Mouse (Mus musculus) neural tube, embryonic 14.5 days (tissue): ENCODE data around the gene Map1b. TPM values are rescaled to one million over a fixed set of nuclear protein-coding genes. Genes with fewer than 3 reads are reported as not detected.

ENCODE experiments used
- ATAC-seq: fragments of 200-750 bp; cut with Nextera tagmentation; 2 replicates; pipeline ENCODE4 v1.8.0; 2017; ENCODE audit warnings: low read depth, mild to moderate bottlenecking, moderate TSS enrichment, moderate library complexity
- H3K27ac ChIP-seq: fragments of 300-500 bp; sonication (generic); 2 replicates; pipeline ENCODE4 v1.5.1; 2014; ENCODE audit warnings: low read depth, mild to moderate bottlenecking, control low read depth, low read length, moderate library complexity, mixed read lengths
- H3K27me3 ChIP-seq: fragments of 300-500 bp; sonication (generic); 2 replicates; pipeline ENCODE4 v1.6.1; 2014; ENCODE audit warnings: low read length; ENCODE audit not compliant: control insufficient read depth, insufficient read depth
- H3K36me3 ChIP-seq: fragments of 300-500 bp; sonication (generic); 2 replicates; pipeline ENCODE4 v1.6.1; 2014; ENCODE audit warnings: low read length, mixed read lengths; ENCODE audit not compliant: control insufficient read depth, insufficient read depth
- H3K4me1 ChIP-seq: fragments of 300-500 bp; sonication (generic); 2 replicates; pipeline ENCODE4 v1.6.1; 2014; ENCODE audit warnings: low read length; ENCODE audit not compliant: control insufficient read depth, insufficient read depth
- H3K4me2 ChIP-seq: fragments of 300-500 bp; sonication (generic); 2 replicates; pipeline ENCODE4 v1.6.1; 2014; ENCODE audit warnings: mild to moderate bottlenecking, low read depth, low read length, control low read depth
- H3K4me3 ChIP-seq: fragments of 300-500 bp; sonication (generic); 2 replicates; pipeline ENCODE4 v1.5.1; 2014; ENCODE audit warnings: low read depth, low read length, control low read depth, mixed read lengths
- H3K9ac ChIP-seq: fragments of 300-500 bp; sonication (generic); replicated peaks from 2 replicates; pipeline ENCODE4 v1.6.1; 2014; ENCODE audit warnings: low read depth, mild to moderate bottlenecking, control low read depth, low read length, mixed read lengths
- H3K9me3 ChIP-seq: fragments of 300-500 bp; sonication (generic); 2 replicates; pipeline ENCODE4 v1.6.1; 2016; ENCODE audit warnings: low read length; ENCODE audit not compliant: control insufficient read depth
- WGBS: fragments of 180-500 bp; shearing (Covaris S2); extraction: QIAGEN DNeasy Blood & Tissue Kit; methylation state at CpG from one replicate; pipeline ENCODE4 v1.1.7; 2014; 5-methylcytosine and 5-hydroxymethylcytosine counted together
- polyA plus RNA-seq: library from polyadenylated mRNA; unstranded; fragments of >200 nt; fragmentation: Nextera tagmentation; extraction: Ambion mirVana; gene quantifications from 2 replicates; pipeline ENCODE4 v1.2.1, GENCODE M21; 2014

Map1b gene
- 1,731 and 2,267 TPM in 2 replicates for polyA plus RNA-seq

GRCm38 (mm10) chr13:99516448-99516881, at the start of gene Map1b:
Gene Map1b (minus strand): TSS chr13:99516540.
- no peaks in the 10 kb centered on the region for H3K36me3 ChIP-seq
- WGBS = under 1% methylated on average over 23 of the region's 32 CpGs
- H3K27ac ChIP-seq = peak within 1 kb of the TSS; percentile 98
- peak; percentile 87 for ATAC-seq
- H3K4me2 ChIP-seq = peak within 1 kb of the TSS; percentile 54
- H3K27me3 ChIP-seq = no peaks in the 10 kb centered on the region
- H3K4me1 ChIP-seq = peaks cover 17% of the 10 kb centered on the region
- peak within 1 kb of the TSS; percentile 83 for H3K4me3 ChIP-seq
- H3K9ac ChIP-seq = peak within 1 kb of the TSS; percentile 98
- no peaks in the 10 kb centered on the region for H3K9me3 ChIP-seq

GRCm38 (mm10) chr13:99564346-99564745, 48.0 kb upstream of the Map1b start:
- 42% methylated on average over 3 of the region's 3 CpGs for WGBS

DNA sequence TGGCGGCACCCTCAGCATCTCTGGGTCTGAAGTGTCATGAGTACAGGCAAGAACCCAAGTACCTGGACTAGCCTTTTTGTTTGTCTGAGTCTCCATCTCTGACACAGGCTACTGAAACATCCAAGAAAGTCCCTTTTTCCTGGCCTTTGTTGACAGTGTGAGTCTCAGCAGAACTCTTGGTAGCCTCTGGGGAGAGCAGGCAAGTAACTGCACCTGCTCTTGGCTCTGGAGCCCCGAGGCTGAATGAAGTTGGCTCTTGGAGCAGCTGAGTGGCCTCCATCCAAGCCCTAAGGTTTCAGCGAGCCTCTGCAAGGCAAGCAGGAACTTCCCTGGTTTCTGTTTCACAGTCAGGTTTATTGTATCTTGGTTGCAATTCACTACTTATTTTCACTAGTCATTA, 46.7 kb upstream of the Map1b start:
- Histone ChIP-seq H3K4me2 (no peak overlapping the region), H3K4me3 (no peak overlapping the region), H3K9ac (no peak overlapping the region), H3K27me3 (no peaks in the 10 kb centered on the region), H3K9me3 (no peaks in the 10 kb centered on the region), H3K27ac (no peak overlapping the region), H3K36me3 (no peaks in the 10 kb centered on the region), H3K4me1 (peaks cover 10% of the 10 kb centered on the region; the same call in 1 of the 2 replicates)
- WGBS = 58% methylated on average over 3 of the region's 3 CpGs
- ATAC-seq = no peak

More at GRCm38 (mm10) chr13:99564346-99564745, 48.0 kb upstream of the Map1b start:
- Histone ChIP-seq H3K4me2 (no peak overlapping the region), H3K36me3 (no peaks in the 10 kb centered on the region), H3K27ac (no peak overlapping the region), H3K4me3 (no peak overlapping the region), H3K9ac (no peak overlapping the region), H3K9me3 (no peaks in the 10 kb centered on the region), H3K27me3 (no peaks in the 10 kb centered on the region), H3K4me1 (peaks cover 10% of the 10 kb centered on the region; the same call in 1 of the 2 replicates)
- ATAC-seq = no peak

DNA sequence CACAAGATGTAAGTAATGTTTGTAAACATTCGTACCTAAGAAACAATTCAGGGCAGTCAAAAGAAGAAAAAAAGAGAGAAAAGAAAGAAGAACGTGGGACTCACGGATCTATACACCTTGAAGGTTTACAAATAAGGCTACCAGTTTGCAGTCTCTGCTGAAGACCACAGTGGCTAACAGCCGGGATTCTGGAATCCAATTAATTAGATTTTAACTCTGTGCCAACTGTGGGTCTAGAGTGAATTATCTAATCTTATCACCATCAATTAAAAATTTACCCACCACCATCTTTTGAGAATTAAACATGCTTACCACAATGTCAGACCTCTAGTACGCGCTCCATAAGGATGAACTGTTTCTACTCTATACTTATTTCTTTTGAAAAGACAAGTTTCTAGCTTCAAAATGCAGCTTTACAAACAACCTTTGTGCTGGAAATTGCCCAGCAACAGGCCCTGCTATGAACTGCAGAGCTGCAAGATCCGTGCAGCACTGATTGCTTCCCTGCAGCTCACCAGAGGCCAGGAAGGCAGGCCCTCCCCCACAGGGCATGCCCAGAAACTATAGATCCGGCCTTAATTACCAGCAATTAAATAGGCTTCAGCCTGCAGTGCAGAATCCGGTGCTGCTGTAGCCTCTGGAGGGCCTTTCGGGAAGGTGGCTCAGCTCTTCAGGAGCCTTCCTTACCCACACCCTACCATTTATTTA, 45.7 kb upstream of the Map1b start:
- ATAC-seq = peak; percentile 65; the same call in 1 of the 2 replicates
- Histone ChIP-seq H3K4me2 (0 out of 2 replicates have a peak overlapping the region, but pooled peaks have one; percentile 6), H3K9ac (no peak overlapping the region), H3K4me3 (no peak overlapping the region), H3K4me1 (peaks cover 10% of the 10 kb centered on the region; the same call in 1 of the 2 replicates), H3K9me3 (no peaks in the 10 kb centered on the region), H3K27ac (no peak overlapping the region), H3K36me3 (no peaks in the 10 kb centered on the region), H3K27me3 (no peaks in the 10 kb centered on the region)
- WGBS = 31% methylated on average over 10 of the region's 10 CpGs

DNA sequence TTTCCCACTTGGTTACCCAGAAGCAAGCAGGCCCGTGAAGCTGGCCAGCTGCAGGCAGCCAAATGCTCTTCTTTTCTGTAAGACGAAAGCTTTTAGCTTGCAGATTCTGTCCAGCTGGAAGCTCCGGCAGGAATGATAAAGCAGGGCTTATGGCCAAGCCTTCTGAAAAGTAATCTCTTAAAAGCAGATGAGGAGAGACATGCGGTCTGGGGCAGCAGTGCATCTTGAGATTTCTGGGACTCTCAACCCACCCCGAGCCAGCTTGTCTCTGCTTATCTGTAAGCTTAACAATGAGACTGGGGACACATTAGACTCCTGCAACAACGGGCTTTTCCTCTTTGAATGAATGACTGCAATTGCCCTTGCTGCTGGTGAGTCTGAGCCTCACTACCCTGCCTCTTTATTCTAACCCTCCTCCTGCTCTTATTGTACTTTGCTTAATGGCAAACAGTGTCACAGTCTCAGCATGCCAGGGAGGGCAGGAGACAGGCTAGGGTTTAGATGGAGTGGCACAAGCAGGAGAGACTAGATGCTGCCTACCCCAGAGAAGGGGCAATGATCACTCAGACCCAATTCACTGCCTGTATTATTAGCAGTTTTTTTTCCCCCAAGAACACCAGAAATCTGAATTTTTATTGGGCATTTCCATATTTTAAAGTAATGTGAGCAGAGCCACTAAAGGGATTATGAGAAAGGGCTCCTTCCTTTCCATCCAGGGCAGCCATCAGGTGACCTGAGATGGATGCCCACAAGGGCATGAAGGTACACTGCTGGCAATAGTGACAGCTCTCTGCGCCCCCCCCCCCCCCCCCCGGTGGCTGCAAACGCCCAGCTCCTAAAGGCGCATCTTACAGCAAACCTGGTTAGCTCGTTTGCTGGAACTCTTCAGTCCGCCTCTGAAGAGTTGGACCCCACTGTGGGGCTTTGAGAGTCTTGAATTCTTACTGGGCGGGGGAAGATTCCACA, 44.6 kb upstream of the Map1b start:
- H3K4me2 ChIP-seq = no peak overlapping the region
- no peaks in the 10 kb centered on the region for H3K9me3 ChIP-seq
- H3K36me3 ChIP-seq = no peaks in the 10 kb centered on the region
- no peak for ATAC-seq
- H3K4me1 ChIP-seq = peaks cover 10% of the 10 kb centered on the region; the same call in 1 of the 2 replicates
- no peaks in the 10 kb centered on the region for H3K27me3 ChIP-seq
- H3K9ac ChIP-seq = no peak overlapping the region
- WGBS = 25% methylated on average over 12 of the region's 13 CpGs
- no peak overlapping the region for H3K27ac ChIP-seq
- no peak overlapping the region for H3K4me3 ChIP-seq

DNA sequence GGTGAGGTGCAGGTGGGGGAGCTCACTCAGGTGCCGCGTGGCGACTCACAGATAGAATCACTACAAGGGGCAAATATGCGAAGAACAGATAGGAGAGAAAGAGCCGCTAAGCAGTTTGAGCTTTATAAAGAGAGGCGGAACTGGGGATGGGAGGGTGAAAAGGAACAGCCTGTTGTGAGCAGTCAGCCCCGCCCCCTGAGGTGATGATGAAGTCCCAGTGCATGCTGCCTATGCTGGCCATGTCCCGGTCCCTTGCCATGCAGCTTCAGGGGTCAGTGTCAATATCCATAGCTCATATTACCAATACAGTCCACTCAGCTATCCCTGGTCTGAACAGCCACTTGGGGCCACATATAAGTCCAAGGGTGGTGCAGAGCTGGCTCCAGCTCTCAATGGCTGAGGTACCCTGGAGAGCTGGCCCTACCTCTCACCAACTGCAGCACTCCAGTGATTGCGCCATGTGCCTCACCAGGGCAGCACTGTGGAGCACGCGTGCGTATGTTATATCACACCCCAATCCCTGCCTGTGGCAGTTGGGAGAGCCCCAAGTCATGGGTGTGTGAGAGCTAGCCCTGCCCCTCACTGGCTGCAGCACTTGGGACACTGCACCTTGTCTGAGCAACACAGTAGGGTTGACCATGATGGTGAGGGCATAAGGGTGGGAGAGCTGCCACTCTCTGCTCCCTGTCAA, 42.0 kb upstream of the Map1b start:
- whole genome bisulfite sequencing = 81% methylated on average over 12 of the region's 12 CpGs
- ATAC-seq = no peak

GRCm38 (mm10) chr13:99557813-99558212, 41.5 kb upstream of the Map1b start:
- Histone ChIP-seq H3K36me3 (no peaks in the 10 kb centered on the region), H3K4me3 (no peak overlapping the region), H3K9ac (no peak overlapping the region), H3K27me3 (no peaks in the 10 kb centered on the region), H3K27ac (no peak overlapping the region), H3K9me3 (no peaks in the 10 kb centered on the region), H3K4me2 (no peak overlapping the region), H3K4me1 (peaks cover 10% of the 10 kb centered on the region; the same call in 1 of the 2 replicates)
- 69% methylated on average over 15 of the region's 15 CpGs for WGBS
- ATAC-seq = no peak

More for the DNA sequence above, 42.0 kb upstream of the Map1b start:
- Histone ChIP-seq H3K4me3 (no peak overlapping the region), H3K4me1 (peaks cover 10% of the 10 kb centered on the region; the same call in 1 of the 2 replicates), H3K9ac (no peak overlapping the region), H3K9me3 (no peaks in the 10 kb centered on the region), H3K27me3 (no peaks in the 10 kb centered on the region), H3K4me2 (no peak overlapping the region), H3K36me3 (no peaks in the 10 kb centered on the region), H3K27ac (no peak overlapping the region)

GRCm38 (mm10) chr13:99557331-99557730, 41.0 kb upstream of the Map1b start:
- no peak overlapping the region for H3K4me2 ChIP-seq
- H3K27me3 ChIP-seq = no peaks in the 10 kb centered on the region
- H3K36me3 ChIP-seq = no peaks in the 10 kb centered on the region
- H3K9ac ChIP-seq = no peak overlapping the region
- no peaks in the 10 kb centered on the region for H3K9me3 ChIP-seq
- no peak for ATAC-seq
- H3K4me1 ChIP-seq = peaks cover 7% of the 10 kb centered on the region; the same call in 1 of the 2 replicates
- WGBS = 87% methylated on average over 5 of the region's 5 CpGs
- H3K4me3 ChIP-seq = no peak overlapping the region
- H3K27ac ChIP-seq = no peak overlapping the region
